Mouse (Mus musculus): ENCODE measurements around the gene Mmd2.
A peak's percentile ranks its signal among the peaks of the same experiment; 100 is the strongest.

Mmd2 gene

GRCm38 (mm10) chr5:142547066-142547465 lies 61.5 kb downstream of the Mmd2 start:
- no peak for DNase-seq (ENCODE audit: low spot score in 2 of 2)

- DNase-seq (ENCODE audit: low spot score in 2 of 2) = no peak
Observed at GRCm38 (mm10) chr5:142546344-142546743, 62.3 kb downstream of the Mmd2 start.

GRCm38 (mm10) chr5:142545014-142545795 lies 63.4 kb downstream of the Mmd2 start:
- no peak for DNase-seq (ENCODE audit: low spot score in 2 of 2)

- no peak for DNase-seq (ENCODE audit: low spot score in 2 of 2)
Observed at GRCm38 (mm10) chr5:142537286-142537685, 71.3 kb downstream of the Mmd2 start.

GRCm38 (mm10) chr5:142535388-142535787 lies 73.2 kb downstream of the Mmd2 start:
- no peak for DNase-seq (ENCODE audit: low spot score in 2 of 2)

- no peak for DNase-seq (ENCODE audit: low spot score in 2 of 2)
Observed at GRCm38 (mm10) chr5:142529915-142530314, 78.7 kb downstream of the Mmd2 start, which contains the start of gene Papolb. Gene Papolb (minus strand): TSS chr5:142530076.

- no peak for DNase-seq (ENCODE audit: low spot score in 2 of 2)
Observed at GRCm38 (mm10) chr5:142524711-142525464, 83.7 kb downstream of the Mmd2 start.

GRCm38 (mm10) chr5:142521195-142521866 lies 87.3 kb downstream of the Mmd2 start:
- DNase-seq (ENCODE audit: low spot score in 2 of 2) = no peak

- no peak for DNase-seq (ENCODE audit: low spot score in 2 of 2)
Observed at GRCm38 (mm10) chr5:142520360-142520759, 88.2 kb downstream of the Mmd2 start.

- DNase-seq (ENCODE audit: low spot score in 2 of 2) = peak; percentile 16 to 28
Observed at GRCm38 (mm10) chr5:142518973-142519372, 89.6 kb downstream of the Mmd2 start.

Data from right cerebral cortex, postnatal 36 days (tissue).